Mouse (Mus musculus): Measurements from ENCODE around the gene Stx17. TPM values are rescaled to one million over a fixed set of nuclear protein-coding genes. Genes with fewer than 3 reads are reported as not detected.

Gene Stx17
- polyA plus RNA-seq, 1 experiment from 2014 or later = 29.4 TPM

- H3K4me1 ChIP-seq (replicated peaks; ENCODE audit: control insufficient read depth, insufficient read depth, low read length) = no peaks in the 10 kb centered on the region
- no peak overlapping the region for H3K4me3 ChIP-seq (ENCODE audit: low read depth, low read length)
- no peak overlapping the region for H3K9ac ChIP-seq (ENCODE audit: low read depth, low read length)
- H3K27ac ChIP-seq (ENCODE audit: low read depth, low read length) = no peak overlapping the region
- ATAC-seq (ENCODE audit: low FRiP score) (no peak), DNase-seq (ENCODE audit: low spot score) (no peak)
- H3K4me2 ChIP-seq (replicated peaks; ENCODE audit: low read depth, low read length) = no peak overlapping the region
- no peaks in the 10 kb centered on the region for H3K36me3 ChIP-seq (ENCODE audit: control insufficient read depth, insufficient read depth, low read length)
- no peaks in the 10 kb centered on the region for H3K27me3 ChIP-seq (ENCODE audit: control insufficient read depth, insufficient read depth, low read length)
- H3K9me3 ChIP-seq (ENCODE audit: control insufficient read depth, low read length) = no peaks in the 10 kb centered on the region
- WGBS = 93% methylated on average over 9 of the region's 9 CpGs
Observed at GRCm38 (mm10) chr4:48131606-48132005, 6.9 kb downstream of the Stx17 start.

DNA sequence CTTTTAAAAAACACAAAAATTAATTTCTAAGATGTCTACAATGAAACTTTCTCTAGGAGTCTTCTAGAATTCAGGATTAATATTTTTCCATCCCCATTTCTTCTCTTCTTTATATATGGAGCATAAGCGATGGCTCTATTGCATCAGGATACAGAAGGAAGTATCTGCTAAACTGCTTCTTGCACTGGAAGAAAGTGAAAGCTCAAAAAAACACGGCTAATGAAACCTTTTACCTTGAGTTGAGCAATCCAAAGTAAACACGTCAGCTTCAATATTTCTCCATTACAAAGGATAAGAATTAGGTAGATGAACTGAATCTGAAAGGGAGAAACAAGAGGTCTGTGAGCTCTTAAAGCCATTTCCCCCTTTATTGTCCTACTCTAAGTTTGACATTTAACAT is 8.0 kb downstream of the Stx17 start:
- Histone ChIP-seq H3K4me1 (replicated peaks; ENCODE audit: control insufficient read depth, insufficient read depth, low read length) (no peaks in the 10 kb centered on the region), H3K4me3 (ENCODE audit: low read depth, low read length) (no peak overlapping the region), H3K9me3 (ENCODE audit: control insufficient read depth, low read length) (no peaks in the 10 kb centered on the region), H3K36me3 (ENCODE audit: control insufficient read depth, insufficient read depth, low read length) (no peaks in the 10 kb centered on the region), H3K27ac (ENCODE audit: low read depth, low read length) (no peak overlapping the region), H3K9ac (ENCODE audit: low read depth, low read length) (no peak overlapping the region), H3K27me3 (ENCODE audit: control insufficient read depth, insufficient read depth, low read length) (no peaks in the 10 kb centered on the region), H3K4me2 (replicated peaks; ENCODE audit: low read depth, low read length) (no peak overlapping the region)
- no peak for ATAC-seq (ENCODE audit: low FRiP score)
- no peak for DNase-seq (ENCODE audit: low spot score)
- 90% methylated on average over 3 of the region's 3 CpGs for WGBS

- no peaks in the 10 kb centered on the region for H3K36me3 ChIP-seq (ENCODE audit: control insufficient read depth, insufficient read depth, low read length)
- ATAC-seq (ENCODE audit: low FRiP score) = no peak
Observed at GRCm38 (mm10) chr4:48149492-48149891, 24.8 kb downstream of the Stx17 start.

GRCm38 (mm10) chr4:48153229-48153628 is 28.5 kb downstream of the Stx17 start:
- DNase-seq (ENCODE audit: low spot score) (no peak), ATAC-seq (ENCODE audit: low FRiP score) (no peak)
- H3K4me2 ChIP-seq (replicated peaks; ENCODE audit: low read depth, low read length) = no peak overlapping the region
- no peak overlapping the region for H3K27ac ChIP-seq (ENCODE audit: low read depth, low read length)
- WGBS = 90% methylated on average over 5 of the region's 5 CpGs
- no peaks in the 10 kb centered on the region for H3K36me3 ChIP-seq (ENCODE audit: control insufficient read depth, insufficient read depth, low read length)
- H3K9me3 ChIP-seq (ENCODE audit: control insufficient read depth, low read length) = no peaks in the 10 kb centered on the region
- no peaks in the 10 kb centered on the region for H3K4me1 ChIP-seq (replicated peaks; ENCODE audit: control insufficient read depth, insufficient read depth, low read length)
- H3K27me3 ChIP-seq (ENCODE audit: control insufficient read depth, insufficient read depth, low read length) = no peaks in the 10 kb centered on the region
- no peak overlapping the region for H3K4me3 ChIP-seq (ENCODE audit: low read depth, low read length)
- H3K9ac ChIP-seq (ENCODE audit: low read depth, low read length) = no peak overlapping the region

More at GRCm38 (mm10) chr4:48149492-48149891, 24.8 kb downstream of the Stx17 start:
- H3K27me3 ChIP-seq (ENCODE audit: control insufficient read depth, insufficient read depth, low read length) = no peaks in the 10 kb centered on the region
- WGBS = 93% methylated on average over 2 of the region's 2 CpGs
- H3K4me2 ChIP-seq (replicated peaks; ENCODE audit: low read depth, low read length) = no peak overlapping the region
- no peak for DNase-seq (ENCODE audit: low spot score)
- no peaks in the 10 kb centered on the region for H3K9me3 ChIP-seq (ENCODE audit: control insufficient read depth, low read length)
- H3K9ac ChIP-seq (ENCODE audit: low read depth, low read length) = no peak overlapping the region
- H3K4me1 ChIP-seq (replicated peaks; ENCODE audit: control insufficient read depth, insufficient read depth, low read length) = no peaks in the 10 kb centered on the region
- H3K27ac ChIP-seq (ENCODE audit: low read depth, low read length) = no peak overlapping the region
- no peak overlapping the region for H3K4me3 ChIP-seq (ENCODE audit: low read depth, low read length)

DNA sequence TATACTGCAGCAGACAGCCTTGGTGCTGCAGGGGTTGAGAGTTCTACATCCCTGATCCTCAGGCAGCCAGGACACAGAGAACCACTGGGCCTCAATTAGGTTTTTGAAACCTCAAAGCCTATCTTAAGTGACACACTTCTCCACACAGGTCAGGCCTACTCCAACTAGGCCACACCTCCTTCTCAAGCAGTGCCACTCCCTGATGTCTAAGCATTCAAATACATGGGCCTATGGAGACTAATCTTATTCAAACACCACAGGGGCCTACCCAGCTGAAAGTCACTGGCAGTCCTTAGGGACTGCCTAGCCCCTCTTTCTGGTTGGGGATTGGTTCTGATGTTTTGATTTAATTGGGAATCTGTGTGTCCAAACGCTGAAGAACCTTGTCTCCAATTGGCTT is 31.1 kb downstream of the Stx17 start:
- Histone ChIP-seq H3K4me3 (ENCODE audit: low read depth, low read length) (no peak overlapping the region), H3K9ac (ENCODE audit: low read depth, low read length) (no peak overlapping the region), H3K4me1 (replicated peaks; ENCODE audit: control insufficient read depth, insufficient read depth, low read length) (no peaks in the 10 kb centered on the region), H3K9me3 (ENCODE audit: control insufficient read depth, low read length) (no peaks in the 10 kb centered on the region), H3K27ac (ENCODE audit: low read depth, low read length) (no peak overlapping the region), H3K36me3 (ENCODE audit: control insufficient read depth, insufficient read depth, low read length) (no peaks in the 10 kb centered on the region), H3K27me3 (ENCODE audit: control insufficient read depth, insufficient read depth, low read length) (no peaks in the 10 kb centered on the region), H3K4me2 (replicated peaks; ENCODE audit: low read depth, low read length) (no peak overlapping the region)
- ATAC-seq (ENCODE audit: low FRiP score) (no peak), DNase-seq (ENCODE audit: low spot score) (no peak)
- WGBS = 64% methylated on average over 1 of the region's 1 CpGs

- H3K4me1 ChIP-seq (replicated peaks; ENCODE audit: control insufficient read depth, insufficient read depth, low read length) = no peaks in the 10 kb centered on the region
- no peak for ATAC-seq (ENCODE audit: low FRiP score)
- DNase-seq (ENCODE audit: low spot score) = no peak
- 91% methylated on average over 4 of the region's 4 CpGs for WGBS
- no peaks in the 10 kb centered on the region for H3K9me3 ChIP-seq (ENCODE audit: control insufficient read depth, low read length)
- no peaks in the 10 kb centered on the region for H3K36me3 ChIP-seq (ENCODE audit: control insufficient read depth, insufficient read depth, low read length)
- H3K4me2 ChIP-seq (replicated peaks; ENCODE audit: low read depth, low read length) = no peak overlapping the region
- H3K27me3 ChIP-seq (ENCODE audit: control insufficient read depth, insufficient read depth, low read length) = no peaks in the 10 kb centered on the region
- no peak overlapping the region for H3K27ac ChIP-seq (ENCODE audit: low read depth, low read length)
- H3K9ac ChIP-seq (ENCODE audit: low read depth, low read length) = no peak overlapping the region
- H3K4me3 ChIP-seq (ENCODE audit: low read depth, low read length) = no peak overlapping the region
Observed at GRCm38 (mm10) chr4:48160386-48160785, 35.7 kb downstream of the Stx17 start.

DNA sequence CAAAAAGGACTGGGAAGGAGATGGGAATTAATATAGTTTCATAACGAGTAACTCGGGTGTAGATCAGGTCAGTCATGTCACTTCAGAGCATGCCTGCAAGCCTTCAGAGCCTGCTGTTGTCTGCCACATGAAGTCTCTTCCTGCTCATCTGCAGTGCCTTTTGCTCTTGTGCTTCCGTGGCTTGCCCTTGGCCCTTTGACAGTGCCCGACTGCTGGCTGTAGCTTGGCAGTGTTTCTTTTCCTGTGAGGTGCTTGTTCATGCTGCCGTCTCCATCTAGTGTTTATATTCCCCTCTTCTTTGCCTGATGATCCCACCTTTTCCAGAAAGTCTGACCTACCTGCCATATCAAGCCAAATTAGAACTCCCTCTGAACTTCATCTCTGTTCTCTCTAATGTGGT is 39.1 kb downstream of the Stx17 start:
- DNase-seq (ENCODE audit: low spot score) = no peak
- WGBS = 87% methylated on average over 5 of the region's 5 CpGs
- no peaks in the 10 kb centered on the region for H3K4me1 ChIP-seq (replicated peaks; ENCODE audit: control insufficient read depth, insufficient read depth, low read length)
- no peaks in the 10 kb centered on the region for H3K36me3 ChIP-seq (ENCODE audit: control insufficient read depth, insufficient read depth, low read length)
- no peak overlapping the region for H3K27ac ChIP-seq (ENCODE audit: low read depth, low read length)
- no peak overlapping the region for H3K4me3 ChIP-seq (ENCODE audit: low read depth, low read length)
- no peaks in the 10 kb centered on the region for H3K9me3 ChIP-seq (ENCODE audit: control insufficient read depth, low read length)
- no peaks in the 10 kb centered on the region for H3K27me3 ChIP-seq (ENCODE audit: control insufficient read depth, insufficient read depth, low read length)
- no peak overlapping the region for H3K9ac ChIP-seq (ENCODE audit: low read depth, low read length)
- no peak for ATAC-seq (ENCODE audit: low FRiP score)
- no peak overlapping the region for H3K4me2 ChIP-seq (replicated peaks; ENCODE audit: low read depth, low read length)

GRCm38 (mm10) chr4:48175666-48176065 is 51.0 kb downstream of the Stx17 start:
- DNase-seq (ENCODE audit: low spot score) (no peak), ATAC-seq (ENCODE audit: low FRiP score) (no peak)
- WGBS = 95% methylated on average over 3 of the region's 3 CpGs

DNA sequence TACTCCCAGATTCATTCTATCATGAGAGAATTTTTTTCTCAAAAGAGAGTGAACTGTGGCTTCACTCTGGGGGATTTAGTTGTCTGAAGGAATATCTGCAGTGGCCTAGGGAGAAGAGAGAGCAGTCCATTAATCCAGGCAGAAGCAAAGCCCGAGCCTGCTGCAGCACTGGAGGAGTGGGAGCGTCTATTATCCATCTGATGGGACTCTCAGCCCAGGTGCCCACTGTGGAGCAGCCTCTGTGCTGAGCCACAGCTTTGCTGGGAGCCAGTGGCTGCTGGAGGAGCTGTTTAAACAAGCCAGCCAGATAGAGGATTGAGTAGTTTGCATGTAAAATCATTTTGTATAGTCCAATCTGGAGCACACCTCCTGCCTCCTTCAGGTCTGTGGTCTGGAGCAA is 56.2 kb downstream of the Stx17 start:
- ATAC-seq (ENCODE audit: low FRiP score) (no peak), DNase-seq (ENCODE audit: low spot score) (no peak)
- WGBS = 27% methylated on average over 2 of the region's 2 CpGs
- no peak overlapping the region for H3K4me2 ChIP-seq (replicated peaks; ENCODE audit: low read depth, low read length)
- no peaks in the 10 kb centered on the region for H3K4me1 ChIP-seq (replicated peaks; ENCODE audit: control insufficient read depth, insufficient read depth, low read length)
- H3K36me3 ChIP-seq (ENCODE audit: control insufficient read depth, insufficient read depth, low read length) = no peaks in the 10 kb centered on the region
- no peaks in the 10 kb centered on the region for H3K27me3 ChIP-seq (ENCODE audit: control insufficient read depth, insufficient read depth, low read length)
- no peak overlapping the region for H3K9ac ChIP-seq (ENCODE audit: low read depth, low read length)
- H3K27ac ChIP-seq (ENCODE audit: low read depth, low read length) = no peak overlapping the region
- H3K4me3 ChIP-seq (ENCODE audit: low read depth, low read length) = no peak overlapping the region
- H3K9me3 ChIP-seq (ENCODE audit: control insufficient read depth, low read length) = no peaks in the 10 kb centered on the region

More at GRCm38 (mm10) chr4:48175666-48176065, 51.0 kb downstream of the Stx17 start:
- H3K36me3 ChIP-seq (ENCODE audit: control insufficient read depth, insufficient read depth, low read length) = no peaks in the 10 kb centered on the region
- H3K4me1 ChIP-seq (replicated peaks; ENCODE audit: control insufficient read depth, insufficient read depth, low read length) = no peaks in the 10 kb centered on the region
- no peak overlapping the region for H3K4me2 ChIP-seq (replicated peaks; ENCODE audit: low read depth, low read length)
- H3K9me3 ChIP-seq (ENCODE audit: control insufficient read depth, low read length) = no peaks in the 10 kb centered on the region
- H3K27me3 ChIP-seq (ENCODE audit: control insufficient read depth, insufficient read depth, low read length) = no peaks in the 10 kb centered on the region
- H3K4me3 ChIP-seq (ENCODE audit: low read depth, low read length) = no peak overlapping the region
- no peak overlapping the region for H3K27ac ChIP-seq (ENCODE audit: low read depth, low read length)
- H3K9ac ChIP-seq (ENCODE audit: low read depth, low read length) = no peak overlapping the region

All from hindbrain, embryonic 11.5 days (tissue).